Mouse (Mus musculus) layer of hippocampus, postnatal 10 days (tissue): ENCODE measurements at regions not wholly inside any gene's neighbourhood (a gene's known extent, or its start where the extent isn't known, plus 50 kb on each side); places are given as distances from the start of the nearest gene placed in this dataset.

ENCODE experiments used
- DNase-seq, 2 experiments: peaks; one replicate each; pipeline ENCODE4 v3.0.0; 2021; ENCODE audit warnings: low spot score in 2 of 2

- peak; percentile 70 to 76 for DNase-seq
Observed at GRCm38 (mm10) chr5:78621987-78622854, 1214.4 kb upstream of the Igfbp7 start.

DNA sequence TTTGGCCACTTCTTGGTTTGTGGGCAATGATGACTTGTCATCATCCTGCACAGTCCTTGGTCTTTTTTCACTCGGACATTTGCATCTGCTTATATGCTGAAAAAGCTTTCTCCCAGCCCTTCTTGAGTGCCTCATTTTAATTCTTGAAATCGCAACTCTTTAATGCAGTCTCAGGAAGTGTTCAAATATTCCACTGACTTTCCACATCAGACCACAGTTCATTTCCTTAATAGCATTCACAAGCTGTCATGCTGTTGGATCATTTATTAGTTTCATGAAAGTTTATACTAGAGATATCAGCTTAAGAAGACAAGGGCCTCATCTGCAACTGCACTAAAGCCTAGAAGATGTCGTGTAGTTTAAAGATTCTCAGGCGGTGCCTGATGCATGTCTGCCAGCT, 1200.5 kb upstream of the Igfbp7 start:
- DNase-seq, result no peak

GRCm38 (mm10) chr5:78602599-78602998, 1194.8 kb upstream of the Igfbp7 start:
- no peak for DNase-seq

DNA sequence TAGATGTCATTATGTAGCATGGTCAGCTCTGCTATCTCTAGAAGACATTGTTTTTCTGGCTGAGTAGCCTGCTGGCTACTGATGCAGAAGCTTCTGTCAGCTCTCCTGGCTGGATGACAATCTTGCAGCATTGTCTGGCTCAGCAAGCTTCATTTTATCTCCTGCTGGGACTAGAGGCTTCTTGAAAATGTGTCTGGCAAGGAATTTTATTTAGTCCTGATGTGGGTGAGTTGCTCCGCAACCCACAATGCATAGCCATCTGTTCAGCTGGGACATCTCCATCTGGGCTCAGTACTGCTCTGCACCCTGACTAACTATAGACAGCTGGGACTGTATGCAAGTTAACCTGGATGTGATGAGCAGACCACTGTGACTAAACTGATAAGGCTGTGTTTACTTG, 1177.0 kb upstream of the Igfbp7 start:
- peak; percentile 11 to 20 for DNase-seq

GRCm38 (mm10) chr5:78556946-78557345, 1149.1 kb upstream of the Igfbp7 start:
- DNase-seq, result no peak

- DNase-seq, result no peak
Observed at GRCm38 (mm10) chr5:78535308-78535707, 1127.5 kb upstream of the Igfbp7 start.
